Mouse (Mus musculus): ENCODE data around the gene Lrrn3. TPM values are rescaled to one million over a fixed set of nuclear protein-coding genes. Genes with fewer than 3 reads are reported as not detected.

The Lrrn3 gene
- polyA plus RNA-seq, 2 experiments = 0.63 to 1.7 TPM

- TF ChIP-seq EP300 (IDR thresholded peaks at IDR 0.05; ENCODE audit: low read depth) (no peak), CTCF (IDR thresholded peaks at IDR 0.05; ENCODE audit: low read depth) (no peak)
- no peak for ATAC-seq (ENCODE audit: insufficient read depth)
- H3K4me3 ChIP-seq (ENCODE audit: insufficient read depth in 1 of 2, low read depth in 2 of 2, low read length in 2 of 2) = no peak overlapping the region
- H3K9me3 ChIP-seq (ENCODE audit: control insufficient read depth, low read length) = no peaks in the 10 kb centered on the region
- no peaks in the 10 kb centered on the region for H3K36me3 ChIP-seq (replicated peaks; ENCODE audit: control insufficient read depth, insufficient read depth, low read depth)
- no peak overlapping the region for H3K4me2 ChIP-seq (ENCODE audit: low read depth)
- H3K9ac ChIP-seq (replicated peaks) = no peak overlapping the region
- DNase-seq (ENCODE audit: low read depth in 3 of 3, low spot score in 3 of 3) = no peak
- 0 out of 4 replicates have a peak, but pooled peaks cover 0 to 2% of the 10 kb centered on the region in 2 experiments for H3K4me1 ChIP-seq (replicated peaks; ENCODE audit: control insufficient read depth in 2 of 2, insufficient read depth in 2 of 2, low read length in 1 of 2)
- 66% methylated on average over 5 of the region's 5 CpGs for WGBS (ENCODE audit: insufficient replicate concordance)
- H3K27ac ChIP-seq = no peak overlapping the region
- no peaks in the 10 kb centered on the region for H3K27me3 ChIP-seq (ENCODE audit: control insufficient read depth, insufficient read depth, low read length)
Observed at GRCm38 (mm10) chr12:41483091-41483592, 3.1 kb downstream of the Lrrn3 start.

GRCm38 (mm10) chr12:41481486-41481885 is 4.7 kb downstream of the Lrrn3 start:
- Histone ChIP-seq H3K27me3 (ENCODE audit: control insufficient read depth, insufficient read depth, low read length) (no peaks in the 10 kb centered on the region), H3K4me1 (replicated peaks; ENCODE audit: control insufficient read depth in 2 of 2, insufficient read depth in 2 of 2, low read length in 1 of 2) (0 out of 4 replicates have a peak, but pooled peaks cover 0 to 2% of the 10 kb centered on the region in 2 experiments), H3K9me3 (ENCODE audit: control insufficient read depth, low read length) (no peaks in the 10 kb centered on the region), H3K27ac (no peak overlapping the region), H3K4me3 (ENCODE audit: insufficient read depth in 1 of 2, low read depth in 2 of 2, low read length in 2 of 2) (no peak overlapping the region), H3K36me3 (replicated peaks; ENCODE audit: control insufficient read depth, insufficient read depth, low read depth) (no peaks in the 10 kb centered on the region), H3K4me2 (ENCODE audit: low read depth) (no peak overlapping the region), H3K9ac (replicated peaks) (no peak overlapping the region)
- DNase-seq (ENCODE audit: low read depth in 3 of 3, low spot score in 3 of 3) (no peak), ATAC-seq (ENCODE audit: insufficient read depth) (no peak)
- TF ChIP-seq CTCF (IDR thresholded peaks at IDR 0.05; ENCODE audit: low read depth) = no peak
- no peak for TF ChIP-seq EP300 (IDR thresholded peaks at IDR 0.05; ENCODE audit: low read depth)
- 42% methylated on average over 2 of the region's 2 CpGs for WGBS (ENCODE audit: insufficient replicate concordance)

DNA sequence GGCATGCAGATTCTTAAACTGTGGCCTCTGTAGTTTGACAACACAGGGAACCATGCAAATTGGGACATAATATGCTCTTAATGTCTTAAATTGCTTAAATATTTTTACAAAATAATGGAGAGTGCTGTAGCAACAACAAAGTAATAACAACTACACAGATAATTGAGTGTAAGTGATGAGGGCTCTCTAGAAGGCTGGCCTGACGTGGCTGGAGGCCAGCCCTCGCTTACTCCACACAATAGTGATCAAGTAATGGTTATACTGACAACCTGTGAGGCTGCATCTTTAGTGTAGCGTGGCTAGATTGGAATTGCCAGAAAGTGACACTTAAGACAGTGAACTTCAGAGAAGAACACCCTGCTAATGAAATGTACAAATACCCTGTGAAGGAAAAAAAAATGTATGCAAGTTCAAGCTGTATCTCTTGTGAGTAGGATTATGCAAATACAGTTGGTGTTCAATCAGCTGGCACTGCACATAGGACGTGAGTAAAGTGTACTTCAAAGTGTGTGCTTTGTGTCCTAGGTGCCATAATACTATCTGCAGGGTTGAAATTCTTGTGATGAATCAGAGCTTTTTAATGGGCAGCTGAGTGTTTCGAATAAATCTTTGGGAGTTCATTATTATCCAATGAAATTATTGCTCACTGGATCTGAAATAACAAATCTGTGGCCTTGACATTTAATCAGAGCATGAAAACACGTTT is 17.0 kb downstream of the Lrrn3 start:
- H3K4me3 ChIP-seq (ENCODE audit: insufficient read depth in 1 of 2, low read depth in 2 of 2, low read length in 2 of 2) = no peak overlapping the region
- no peak overlapping the region for H3K9ac ChIP-seq (replicated peaks)
- H3K9me3 ChIP-seq (ENCODE audit: control insufficient read depth, low read length) = no peaks in the 10 kb centered on the region
- DNase-seq (ENCODE audit: low read depth in 3 of 3, low spot score in 3 of 3) (no peak), ATAC-seq (ENCODE audit: insufficient read depth) (no peak)
- no peak overlapping the region for H3K4me2 ChIP-seq (ENCODE audit: low read depth)
- TF ChIP-seq EP300 (IDR thresholded peaks at IDR 0.05; ENCODE audit: low read depth) (no peak), CTCF (IDR thresholded peaks at IDR 0.05; ENCODE audit: low read depth) (no peak)
- no peak overlapping the region for H3K27ac ChIP-seq
- no peaks in the 10 kb centered on the region for H3K36me3 ChIP-seq (replicated peaks; ENCODE audit: control insufficient read depth, insufficient read depth, low read depth)
- no peaks in the 10 kb centered on the region for H3K4me1 ChIP-seq (replicated peaks; ENCODE audit: control insufficient read depth in 2 of 2, insufficient read depth in 2 of 2, low read length in 1 of 2)
- 50% methylated on average over 6 of the region's 6 CpGs for WGBS (ENCODE audit: insufficient replicate concordance)
- H3K27me3 ChIP-seq (ENCODE audit: control insufficient read depth, insufficient read depth, low read length) = no peaks in the 10 kb centered on the region

DNA sequence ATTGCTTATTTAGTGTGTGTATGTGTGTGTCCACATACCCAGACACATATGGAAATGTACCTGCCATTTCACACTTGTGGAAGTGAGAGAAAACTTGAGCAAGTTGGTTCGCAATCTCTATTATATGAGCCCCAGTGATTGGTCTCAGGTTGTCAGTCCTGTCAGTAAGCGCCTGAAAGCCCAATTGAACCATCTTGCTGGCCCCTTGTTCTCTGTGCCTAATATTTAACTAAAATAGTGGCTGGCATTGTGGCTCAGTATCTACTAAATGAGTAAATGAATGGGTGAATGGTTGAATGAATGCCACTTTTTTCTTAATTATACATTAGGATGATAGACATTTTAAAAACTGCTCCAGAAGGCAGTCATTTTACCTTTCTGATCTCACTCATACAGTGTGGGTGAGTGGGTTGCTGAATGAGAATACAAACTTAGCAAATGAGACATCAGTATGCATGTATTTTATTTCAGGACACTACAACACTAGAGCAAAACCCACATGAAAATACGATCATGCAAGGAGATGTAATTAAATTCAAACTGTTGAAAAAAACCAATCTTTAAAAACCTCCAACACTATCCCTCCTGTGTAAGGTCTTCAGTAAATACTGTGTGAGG is 17.7 kb downstream of the Lrrn3 start:
- TF ChIP-seq EP300 (IDR thresholded peaks at IDR 0.05; ENCODE audit: low read depth) (no peak), CTCF (IDR thresholded peaks at IDR 0.05; ENCODE audit: low read depth) (no peak)
- H3K36me3 ChIP-seq (replicated peaks; ENCODE audit: control insufficient read depth, insufficient read depth, low read depth) = no peaks in the 10 kb centered on the region
- no peaks in the 10 kb centered on the region for H3K27me3 ChIP-seq (ENCODE audit: control insufficient read depth, insufficient read depth, low read length)
- H3K4me3 ChIP-seq (ENCODE audit: insufficient read depth in 1 of 2, low read depth in 2 of 2, low read length in 2 of 2) = no peak overlapping the region
- no peaks in the 10 kb centered on the region for H3K9me3 ChIP-seq (ENCODE audit: control insufficient read depth, low read length)
- no peak for ATAC-seq (ENCODE audit: insufficient read depth)
- DNase-seq (ENCODE audit: low read depth in 3 of 3, low spot score in 3 of 3) = no peak
- no peaks in the 10 kb centered on the region for H3K4me1 ChIP-seq (replicated peaks; ENCODE audit: control insufficient read depth in 2 of 2, insufficient read depth in 2 of 2, low read length in 1 of 2)
- no peak overlapping the region for H3K27ac ChIP-seq
- WGBS (ENCODE audit: insufficient replicate concordance) = 73% methylated on average over 3 of the region's 3 CpGs
- H3K4me2 ChIP-seq (ENCODE audit: low read depth) = no peak overlapping the region
- H3K9ac ChIP-seq (replicated peaks) = no peak overlapping the region

DNA sequence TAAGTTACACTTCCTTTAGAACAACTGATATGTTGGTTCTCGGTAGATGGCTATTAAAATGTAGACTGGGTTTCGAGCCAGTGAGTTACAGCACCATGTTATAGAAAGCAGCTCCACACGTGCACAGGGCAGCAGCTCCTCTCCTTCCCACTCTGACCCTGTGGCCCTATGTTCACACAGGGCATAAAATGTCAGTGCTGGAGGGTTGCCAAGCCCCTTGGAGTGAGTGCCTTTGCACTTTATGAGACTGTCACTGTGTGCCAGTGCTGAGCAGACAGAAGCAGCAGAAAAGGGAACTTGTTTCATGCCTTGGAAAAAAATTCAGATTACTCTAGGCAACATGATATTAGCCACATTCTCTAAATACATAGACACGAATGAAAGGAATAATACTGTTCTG is 47.8 kb downstream of the Lrrn3 start:
- WGBS (ENCODE audit: insufficient replicate concordance) = 47% methylated on average over 4 of the region's 4 CpGs
- H3K27ac ChIP-seq = no peak overlapping the region
- H3K4me2 ChIP-seq (ENCODE audit: low read depth) = no peak overlapping the region
- no peak overlapping the region for H3K4me3 ChIP-seq (ENCODE audit: insufficient read depth in 1 of 2, low read depth in 2 of 2, low read length in 2 of 2)
- H3K9me3 ChIP-seq (ENCODE audit: control insufficient read depth, low read length) = no peaks in the 10 kb centered on the region
- DNase-seq (ENCODE audit: low read depth in 3 of 3, low spot score in 3 of 3) = no peak
- no peaks in the 10 kb centered on the region for H3K27me3 ChIP-seq (ENCODE audit: control insufficient read depth, insufficient read depth, low read length)
- H3K9ac ChIP-seq (replicated peaks) = no peak overlapping the region
- ATAC-seq (ENCODE audit: insufficient read depth) = no peak
- TF ChIP-seq CTCF (IDR thresholded peaks at IDR 0.05; ENCODE audit: low read depth) = no peak
- no peaks in the 10 kb centered on the region for H3K36me3 ChIP-seq (replicated peaks; ENCODE audit: control insufficient read depth, insufficient read depth, low read depth)
- no peaks in the 10 kb centered on the region for H3K4me1 ChIP-seq (replicated peaks; ENCODE audit: control insufficient read depth in 2 of 2, insufficient read depth in 2 of 2, low read length in 1 of 2)

Measured in liver, embryonic 14.5 days (tissue).